Mouse (Mus musculus): ENCODE measurements around the gene Btg3.

DNA sequence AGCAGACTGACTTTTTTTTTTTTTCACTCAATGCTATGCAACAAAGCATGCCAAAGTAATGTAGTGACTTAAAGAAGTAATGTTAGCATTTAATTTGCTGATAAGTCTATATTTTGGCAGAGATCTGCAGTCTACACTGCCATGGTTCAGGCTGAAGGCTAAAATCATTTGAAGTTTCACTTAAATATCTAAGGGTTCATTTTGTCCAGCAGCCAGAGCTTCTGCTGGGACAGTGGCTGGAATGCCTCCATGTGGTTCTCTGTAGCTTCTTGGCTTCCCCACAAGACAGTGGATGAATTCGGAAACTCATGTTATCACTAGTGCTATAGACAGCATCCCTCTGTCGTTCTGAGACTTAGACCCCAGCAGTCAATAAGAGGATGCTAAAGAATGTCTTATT is 29.7 kb upstream of the Btg3 start:
- TF ChIP-seq EP300 (IDR thresholded peaks at IDR 0.05) (no peak), CTCF (IDR thresholded peaks at IDR 0.05) (no peak)

Measured in lung, postnatal 0 days (tissue).